Mouse (Mus musculus) adrenal gland, postnatal 10 days (tissue): ENCODE results near the gene Tlr12. TPM values are rescaled to one million over a fixed set of nuclear protein-coding genes. Genes with fewer than 3 reads are reported as not detected.
"Not testable (repeated sequence)": the region's sequence is repeated elsewhere in the genome, so short reads cannot be mapped to it uniquely, and the experiment has no call there.

Experiments
- DNase-seq: peaks from one replicate; pipeline ENCODE4 v3.0.0; 2021; ENCODE audit warnings: mixed read lengths
- long read RNA-seq, 2 experiments: library from polyadenylated mRNA; stranded (forward); transcript quantifications; one replicate each; pipeline ENCODE4 v2.0.0; 2021
- total RNA-seq, 2 experiments: library from RNA; stranded (reverse); gene quantifications; 2 replicates each; pipeline ENCODE4 v1.2.3; 2021

The Tlr12 gene
- total RNA-seq: under 1 TPM; 0.63 to 0.76 TPM
- long read RNA-seq, experiment 1: 0 reads
- long read RNA-seq, experiment 2: 0 reads

DNA sequence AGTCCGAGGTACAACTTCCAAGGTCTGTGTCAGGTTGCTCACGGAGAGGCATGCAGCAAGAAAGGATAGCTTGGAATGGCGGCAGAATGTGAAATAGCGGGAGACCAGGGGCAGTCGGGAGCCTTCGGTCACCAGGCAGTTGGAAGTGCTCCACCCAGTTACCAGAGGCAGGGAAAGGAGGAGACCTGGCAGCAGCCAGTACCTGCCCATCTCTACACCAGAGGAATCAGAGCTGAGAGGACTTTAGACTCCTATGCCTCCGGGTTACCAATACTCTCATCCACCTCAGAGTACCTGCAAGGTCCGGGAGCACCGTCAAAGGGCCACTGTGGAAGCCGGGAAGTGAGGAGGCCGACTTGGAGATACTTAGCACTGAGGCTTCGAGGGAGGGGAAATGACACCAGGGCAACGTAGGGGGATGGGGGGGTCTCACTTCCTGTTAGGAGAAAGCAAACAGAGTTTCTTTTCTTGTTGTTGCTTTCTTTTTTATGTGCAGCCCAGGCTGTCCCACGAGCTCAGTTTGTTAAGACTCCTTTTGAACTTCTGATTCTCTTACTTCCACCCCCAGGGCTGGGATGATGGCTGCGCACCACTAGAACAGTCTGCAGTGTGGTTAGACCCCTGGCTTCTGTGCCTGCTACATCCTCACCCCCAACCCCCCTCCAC, at the start of gene Tlr12:
Tlr12 (minus strand) TSS at position 374 of the 666 bp plus-strand sequence.
- DNase-seq: no peak

DNA sequence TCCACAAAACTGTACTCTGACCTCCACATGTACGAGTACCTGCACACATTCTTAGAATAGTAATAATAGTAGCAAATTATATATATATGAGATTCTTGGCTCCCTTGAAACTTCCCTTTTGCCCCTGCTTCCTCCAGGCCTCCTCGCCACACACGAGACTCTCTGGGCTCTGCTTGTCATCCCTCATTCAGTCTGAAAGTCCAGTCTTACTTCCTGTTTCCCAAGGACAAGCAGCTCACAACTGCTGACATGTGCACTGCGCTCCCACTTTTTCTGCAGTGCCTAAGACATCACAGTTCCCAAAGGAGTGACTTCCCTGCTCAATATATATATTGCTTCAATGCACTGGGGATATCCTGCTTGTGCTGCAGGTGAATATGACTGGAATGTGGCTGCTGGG, 48.8 kb upstream of the Tlr12 start:
- not testable (repeated sequence) for DNase-seq

DNA sequence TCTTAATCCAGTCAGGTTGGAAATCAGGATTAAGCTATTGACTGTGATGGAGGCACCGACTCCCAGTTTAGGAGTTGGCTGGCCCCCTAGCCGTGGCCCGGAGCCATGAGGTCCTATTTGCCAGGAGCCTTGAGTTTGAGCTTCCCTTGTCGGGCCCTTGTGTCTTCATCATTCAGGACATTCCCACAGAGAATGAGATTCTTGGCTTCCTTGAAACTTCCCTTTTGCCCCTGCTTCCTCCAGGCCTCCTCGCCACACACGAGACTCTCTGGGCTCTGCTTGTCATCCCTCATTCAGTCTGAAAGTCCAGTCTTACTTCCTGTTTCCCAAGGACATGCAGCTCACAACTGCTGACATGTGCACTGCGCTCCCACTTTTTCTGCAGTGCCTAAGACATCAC, 47.9 kb upstream of the Tlr12 start:
- DNase-seq: not testable (repeated sequence)

DNA sequence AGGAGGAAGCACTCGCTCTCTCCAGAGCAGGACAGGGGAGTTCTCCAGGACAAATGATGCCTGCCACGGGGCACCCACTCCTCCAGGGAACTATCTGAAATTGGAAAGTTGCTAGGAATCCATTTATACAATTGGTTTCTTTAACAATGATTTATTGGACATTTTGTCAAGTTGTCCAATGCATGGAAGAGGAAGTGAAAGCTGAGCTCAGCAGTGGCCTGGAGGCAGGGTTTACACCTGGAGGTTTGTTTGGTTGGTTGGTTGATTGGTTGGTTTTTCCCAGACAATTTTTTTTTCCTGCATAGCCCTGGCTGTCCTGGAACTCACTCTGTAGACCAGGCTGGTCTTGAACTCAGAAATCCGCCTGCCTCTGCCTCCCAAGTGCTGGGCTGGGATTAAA, 45.6 kb upstream of the Tlr12 start:
- DNase-seq: no peak

DNA sequence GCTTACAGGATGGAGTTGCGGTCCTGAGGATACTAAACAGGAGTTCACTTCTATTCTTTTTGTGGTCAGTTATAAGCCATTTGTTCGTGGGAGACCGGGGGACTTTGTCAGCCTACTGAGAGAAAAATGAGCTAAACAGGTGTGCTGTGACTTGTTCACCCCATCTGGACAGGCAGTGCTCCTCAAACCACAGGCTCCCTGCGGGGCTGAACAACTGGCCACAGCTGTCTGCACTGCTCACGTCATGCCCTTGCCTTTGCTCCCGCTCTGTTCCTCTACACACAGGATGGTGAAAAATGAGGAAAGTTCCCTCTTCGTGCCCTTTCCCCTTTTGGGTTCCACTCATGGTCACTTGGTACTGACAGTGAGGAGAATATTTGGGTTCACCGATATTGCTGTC, 42.6 kb upstream of the Tlr12 start:
- DNase-seq: no peak

DNA sequence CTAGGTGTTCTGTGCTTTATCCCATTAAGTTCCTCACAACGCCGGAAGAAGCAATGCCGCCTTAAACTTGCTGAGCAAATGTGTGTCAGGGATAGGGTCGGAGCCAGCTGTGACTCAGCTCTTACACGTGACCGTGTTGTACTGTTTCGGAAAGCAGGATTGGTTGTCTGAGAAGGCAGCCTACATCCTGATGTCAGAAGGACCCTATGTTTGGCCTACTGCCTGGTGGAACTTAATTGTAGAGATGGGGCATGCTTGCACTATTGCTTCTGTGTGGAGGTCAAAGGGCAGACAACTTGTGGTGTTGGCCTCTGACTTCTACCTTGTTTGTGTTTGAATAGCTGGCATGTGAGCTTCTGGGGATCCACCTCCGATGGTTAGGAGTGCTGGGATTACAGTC, 41.8 kb upstream of the Tlr12 start:
- no peak for DNase-seq

DNA sequence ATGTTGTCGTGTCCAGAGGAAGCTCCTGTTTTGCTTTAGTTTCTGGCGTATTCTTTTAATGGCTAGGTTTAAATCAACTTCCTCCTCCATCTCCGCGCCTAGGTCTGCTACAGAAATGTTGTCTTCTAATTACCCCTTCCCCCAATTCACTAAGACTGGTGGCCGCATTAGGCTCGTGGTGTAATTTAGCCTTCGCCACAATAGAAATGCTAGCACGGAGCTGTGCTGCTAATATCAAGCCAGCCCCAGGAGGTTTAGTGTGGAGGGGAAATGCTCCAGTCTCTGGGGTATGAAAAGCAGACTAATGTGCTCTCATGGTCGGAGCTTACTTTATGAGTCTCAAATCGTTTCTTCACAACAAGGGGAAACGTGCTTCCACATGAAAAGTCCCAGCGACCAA, 37.0 kb upstream of the Tlr12 start:
- no peak for DNase-seq

DNA sequence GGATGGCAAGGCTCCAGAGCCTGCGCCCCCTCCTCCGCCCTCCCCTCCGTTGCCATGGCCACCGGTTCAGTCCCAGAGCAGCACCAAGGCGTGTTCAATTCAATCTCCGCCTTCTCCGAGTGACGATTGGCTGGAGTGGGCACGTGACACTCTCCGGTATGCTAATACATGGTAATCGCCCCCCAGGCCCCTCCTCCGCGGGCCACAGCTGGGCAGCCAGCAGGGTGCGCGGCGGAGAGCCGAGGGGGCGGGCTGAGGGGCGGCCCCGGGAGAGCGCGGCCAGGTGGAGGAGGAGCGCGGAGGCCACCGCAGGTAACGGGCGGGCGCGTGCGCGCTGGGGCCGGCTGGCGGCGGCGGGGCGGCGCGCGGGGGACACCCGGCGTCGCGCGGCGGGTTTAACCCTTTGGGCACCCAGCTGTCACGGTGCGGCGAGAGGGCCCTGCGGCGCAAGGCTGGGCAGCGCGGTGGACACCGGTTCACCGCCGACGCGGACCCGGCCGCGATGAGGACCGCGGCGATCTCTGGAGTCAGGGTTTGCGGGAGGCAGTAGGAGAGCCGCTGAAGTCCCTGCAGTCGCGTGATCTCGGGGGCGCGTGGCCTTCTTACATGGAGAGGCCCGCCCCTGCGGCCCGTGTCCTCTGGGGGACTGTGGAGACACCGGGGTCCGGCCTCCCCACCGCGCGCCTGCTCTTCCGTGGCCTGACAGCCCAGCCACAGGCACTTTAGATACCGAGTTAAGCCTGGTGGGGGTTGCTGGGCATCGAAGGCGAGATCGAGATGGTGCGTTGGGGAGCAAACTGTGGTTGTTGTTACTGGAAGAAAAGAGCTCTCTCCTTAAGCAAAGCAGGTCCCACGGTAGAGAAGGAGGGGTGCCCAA, 36.3 kb upstream of the Tlr12 start, which contains the start of gene Phc2:
Phc2 (plus strand) TSS at position 198 of the 877 bp plus-strand sequence.
- peak; percentile 94 for DNase-seq

DNA sequence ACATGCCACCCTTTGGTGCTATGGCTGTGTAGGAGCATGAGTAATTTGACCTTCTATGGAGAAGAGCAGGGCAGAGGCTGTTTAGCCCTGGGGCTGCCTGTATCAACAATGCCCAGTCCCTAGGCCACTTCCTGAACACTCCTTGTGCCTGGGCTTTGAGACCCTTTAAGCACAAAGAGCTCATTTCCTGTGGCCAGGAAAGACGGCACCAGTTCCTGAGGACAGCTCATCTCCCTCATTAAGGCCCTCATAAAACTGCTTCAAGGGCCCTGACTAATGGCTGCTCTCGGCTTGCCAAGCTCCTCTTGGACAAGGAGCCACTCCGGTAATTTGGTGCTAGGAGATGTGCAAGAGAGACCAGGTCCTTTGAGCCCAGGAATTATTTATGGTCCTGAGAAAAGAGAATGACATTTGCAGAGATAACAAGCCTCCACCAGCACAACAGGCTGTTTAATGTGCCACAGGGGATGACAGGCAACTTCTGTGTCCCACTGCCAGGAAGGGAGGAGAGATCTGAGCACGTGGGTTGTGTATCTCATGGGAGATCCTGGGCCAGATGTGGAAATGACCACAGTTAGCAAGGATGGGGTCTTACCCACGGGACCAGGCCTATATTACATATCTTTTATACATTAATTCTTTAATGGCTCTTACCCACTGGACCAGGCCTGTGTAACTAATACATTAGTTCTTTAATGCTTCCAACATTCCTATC, 34.3 kb upstream of the Tlr12 start:
- DNase-seq: peak; percentile 42

DNA sequence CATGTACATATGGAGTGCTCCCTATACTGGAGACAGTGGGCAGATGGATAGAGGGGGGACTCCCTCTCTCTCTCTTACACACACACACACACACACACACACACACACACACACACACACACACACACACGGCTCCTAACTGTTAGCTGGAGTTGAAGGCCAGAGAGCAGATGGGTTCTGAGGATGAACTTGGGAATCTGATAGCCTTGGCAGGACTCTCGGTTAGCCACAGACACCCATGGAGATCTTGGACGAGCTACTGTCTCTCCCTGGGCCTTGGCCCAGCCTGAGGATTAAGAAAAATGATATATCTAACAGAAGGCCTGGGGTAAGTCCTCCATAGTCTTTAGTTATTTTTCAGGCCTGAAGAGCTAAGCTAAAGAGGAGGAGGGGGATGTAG, 33.1 kb upstream of the Tlr12 start:
- no peak for DNase-seq

DNA sequence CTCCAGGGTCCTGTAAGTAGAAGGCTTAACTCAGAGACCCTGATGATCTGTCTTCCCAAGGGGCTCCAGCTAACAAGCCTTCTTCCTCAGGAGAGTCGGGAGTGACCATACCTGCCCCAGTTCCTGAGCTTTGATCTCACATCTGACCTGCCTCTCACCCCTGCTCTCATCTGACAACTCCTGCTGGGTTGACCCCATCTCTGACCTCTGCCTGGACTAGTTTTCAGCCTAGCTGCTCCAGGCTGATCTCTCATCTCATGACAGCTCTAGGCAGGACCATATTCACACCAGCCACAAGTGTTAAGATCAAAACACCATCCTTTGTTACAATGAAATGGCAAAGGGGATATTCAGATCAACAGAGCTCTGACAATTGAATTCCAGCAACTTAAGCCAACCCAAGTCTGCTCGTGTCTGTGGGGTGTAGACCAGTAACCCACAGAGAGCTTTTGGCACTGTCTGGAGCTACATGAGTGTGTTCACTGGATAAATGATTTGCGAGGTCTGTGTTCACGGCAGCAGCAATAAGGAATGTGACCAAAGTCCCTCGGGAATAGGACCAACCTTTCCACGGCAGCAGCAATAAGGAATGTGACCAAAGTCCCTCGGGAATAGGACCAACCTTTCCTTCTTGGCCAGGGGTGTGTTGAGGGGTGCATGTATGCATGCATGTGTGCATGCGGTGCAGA, 30.3 kb upstream of the Tlr12 start:
- DNase-seq: no peak

DNA sequence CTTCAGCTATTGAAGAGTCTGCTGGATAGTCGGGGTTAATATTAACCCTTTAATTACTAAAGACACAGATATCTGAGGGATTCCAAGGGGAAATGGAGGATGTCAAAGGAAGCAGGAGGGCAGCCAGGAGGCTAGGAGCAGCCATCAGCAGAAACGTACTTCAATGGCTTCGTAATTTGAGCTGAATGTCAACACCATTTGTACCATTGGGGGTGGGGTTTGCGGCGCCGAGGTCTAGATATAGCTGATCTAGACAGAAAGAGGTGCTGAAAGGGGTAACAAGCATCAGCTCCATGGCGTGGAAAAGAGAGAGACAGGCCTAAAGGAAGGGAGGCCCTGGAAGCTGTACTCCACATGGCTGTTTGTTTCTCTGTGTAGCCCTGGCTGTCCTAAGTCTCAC, 28.3 kb upstream of the Tlr12 start:
- no peak for DNase-seq

DNA sequence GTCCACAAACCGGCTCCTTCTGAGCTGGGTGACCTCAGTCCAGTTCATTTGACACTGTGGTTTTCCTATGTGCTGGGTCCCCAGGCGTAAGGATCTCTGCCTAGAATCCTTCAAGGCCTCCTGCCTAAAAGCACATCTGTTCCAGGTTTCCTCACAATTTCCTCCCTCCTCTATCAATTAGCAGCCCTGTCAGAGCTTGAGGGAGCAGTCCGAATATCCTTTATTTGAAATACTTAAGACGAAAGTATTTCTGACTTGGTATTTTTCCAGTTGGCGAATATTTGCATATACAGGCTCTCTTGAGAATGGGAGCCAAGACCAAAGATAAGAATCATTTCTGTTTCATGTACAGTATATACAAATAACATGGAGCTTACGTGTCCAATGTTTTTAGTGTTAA, 27.5 kb upstream of the Tlr12 start:
- no peak for DNase-seq

DNA sequence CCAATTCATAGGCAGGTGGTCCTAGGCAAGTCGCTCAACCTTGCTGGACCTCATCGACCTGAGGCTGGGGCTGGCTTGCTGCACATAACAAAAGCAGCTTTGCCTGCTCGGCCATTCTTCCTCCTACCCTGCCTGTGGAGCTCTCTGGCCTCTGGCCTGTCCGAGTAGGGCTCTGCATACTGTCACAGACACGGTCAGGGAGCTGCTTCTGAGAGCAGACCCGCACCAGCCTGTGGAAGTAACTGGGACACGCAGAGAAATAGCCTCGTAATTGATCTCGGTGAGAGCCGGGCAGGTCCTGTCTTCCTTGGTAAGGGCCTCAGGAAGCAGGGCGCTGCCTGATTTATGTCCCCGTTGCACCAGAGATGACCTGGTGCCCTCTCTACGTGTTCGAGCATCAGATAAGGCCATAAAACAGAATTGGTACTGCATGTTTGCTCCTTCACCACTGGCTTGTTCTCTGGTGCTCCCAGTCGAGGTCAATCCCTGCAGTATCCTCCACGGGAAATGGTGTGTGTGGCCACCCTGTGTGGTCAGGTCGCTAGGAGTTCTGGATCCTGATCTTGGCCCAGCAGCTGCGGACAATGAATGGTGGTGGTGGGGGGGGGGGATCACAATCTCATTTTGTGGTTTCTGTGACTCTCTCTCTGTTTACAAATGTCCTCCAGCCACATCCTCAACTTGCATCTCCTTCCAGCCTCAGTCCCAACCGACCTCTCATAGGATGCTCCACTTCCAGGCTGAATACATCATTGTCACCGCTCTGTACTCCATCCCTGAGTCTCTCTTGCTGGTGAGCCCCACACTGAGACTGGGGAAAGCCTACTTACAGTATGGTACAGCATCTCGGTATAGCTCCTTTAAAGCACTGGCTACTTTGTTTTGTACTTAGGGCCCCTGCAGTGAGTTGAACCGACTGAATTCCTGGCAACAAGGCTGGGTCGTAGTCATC, 23.6 kb upstream of the Tlr12 start:
- no peak for DNase-seq

DNA sequence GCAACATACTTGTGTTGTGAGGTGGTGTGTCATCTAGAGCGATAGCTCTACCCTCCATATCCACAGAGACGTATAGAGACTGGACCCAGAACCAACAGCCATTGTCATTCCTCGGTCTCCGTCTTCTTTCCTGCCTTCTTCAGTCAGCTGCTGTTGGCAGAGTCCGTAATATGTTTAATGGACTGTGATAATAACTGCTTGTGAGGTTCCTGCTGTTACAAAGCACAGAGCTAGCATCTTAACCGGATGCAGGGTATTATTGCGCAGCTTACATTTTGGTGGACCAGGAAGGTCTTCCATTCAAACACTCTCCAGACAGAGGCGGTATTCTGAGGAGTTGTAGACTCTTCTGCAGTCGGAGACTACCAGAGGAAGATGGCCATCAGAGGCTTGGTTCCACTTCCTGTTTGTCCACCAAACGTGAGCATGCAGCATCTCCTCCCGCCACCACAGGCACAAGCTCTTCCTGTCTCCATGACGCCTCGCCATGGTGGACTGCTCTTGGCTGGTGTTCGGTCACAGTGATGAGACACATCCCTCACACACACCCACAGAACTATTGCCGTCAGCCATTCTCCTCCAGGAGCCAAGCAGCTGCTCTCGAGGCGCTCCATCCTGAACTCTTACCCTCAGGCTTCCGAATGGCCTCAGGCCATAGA, 20.0 kb upstream of the Tlr12 start:
- DNase-seq: no peak

DNA sequence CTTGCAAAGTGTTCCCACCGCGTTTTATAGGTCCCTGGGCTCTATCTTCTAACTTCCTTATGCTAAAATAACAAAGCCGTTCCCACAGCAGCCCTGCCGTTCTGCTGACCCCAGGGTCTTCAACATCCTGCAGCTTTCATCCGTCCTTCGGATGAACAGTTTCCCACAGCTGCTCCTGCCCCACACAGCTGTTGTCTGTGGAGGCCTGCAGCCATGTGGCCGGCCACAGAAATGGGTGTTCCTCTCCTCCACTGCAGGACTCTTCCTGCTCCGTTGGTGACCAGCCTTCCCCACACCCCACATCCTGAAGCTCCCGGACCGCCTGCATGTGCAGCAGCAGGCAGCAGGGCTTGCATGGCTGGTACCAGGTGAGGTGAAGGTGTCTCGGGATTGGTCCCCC, 18.8 kb upstream of the Tlr12 start:
- no peak for DNase-seq

DNA sequence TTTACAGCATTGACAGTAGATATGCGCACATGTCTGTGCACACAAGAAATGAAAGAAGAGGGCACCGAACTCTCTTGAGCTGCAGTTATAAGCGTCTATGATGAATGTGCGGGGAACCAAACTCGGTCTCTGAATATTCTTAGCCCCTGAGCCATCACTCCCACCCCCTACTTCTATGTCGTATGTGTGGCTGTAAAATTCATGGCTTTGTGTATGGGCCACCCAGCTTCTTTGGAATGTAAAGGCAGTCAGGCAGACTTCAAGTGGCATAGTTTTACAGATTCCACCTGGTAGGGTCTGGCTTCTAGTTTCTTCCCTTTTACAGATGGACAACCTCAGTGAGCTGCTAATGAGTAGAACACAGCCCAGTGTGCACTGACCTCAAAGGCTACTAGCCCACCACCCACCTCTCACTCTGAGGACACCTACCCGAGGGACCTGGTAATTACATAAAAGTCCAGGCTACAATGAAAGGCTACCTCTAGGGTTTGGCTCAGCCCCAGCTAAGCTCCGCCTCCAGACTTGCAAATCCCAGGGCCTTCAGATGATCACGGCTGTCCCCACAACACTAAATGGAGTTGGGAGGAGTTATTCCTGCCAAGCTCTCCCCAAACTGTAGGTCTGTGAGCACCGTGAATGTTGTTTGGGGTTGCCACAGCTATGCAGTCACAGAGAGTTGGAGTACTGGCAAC, 17.6 kb upstream of the Tlr12 start:
- peak; percentile 47 for DNase-seq

DNA sequence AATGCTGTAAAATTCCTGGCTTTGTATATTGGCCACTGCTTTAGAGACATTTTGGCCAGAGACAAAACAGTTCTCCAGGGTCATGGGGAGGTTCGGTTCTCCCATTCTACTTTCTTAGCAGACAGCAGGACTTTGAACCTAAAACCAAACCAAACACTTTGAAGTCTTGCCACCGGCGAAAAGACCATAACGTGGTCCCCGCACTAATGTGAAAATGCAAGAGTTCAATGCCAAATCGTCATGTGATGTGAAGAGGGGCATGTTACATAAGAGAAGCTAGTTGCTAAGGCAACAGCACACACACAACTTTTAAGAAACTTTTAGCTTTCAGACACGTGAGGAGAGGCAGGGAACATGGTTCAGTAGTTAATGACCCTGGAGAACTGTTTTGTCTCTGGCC, 17.0 kb upstream of the Tlr12 start:
- DNase-seq: no peak

DNA sequence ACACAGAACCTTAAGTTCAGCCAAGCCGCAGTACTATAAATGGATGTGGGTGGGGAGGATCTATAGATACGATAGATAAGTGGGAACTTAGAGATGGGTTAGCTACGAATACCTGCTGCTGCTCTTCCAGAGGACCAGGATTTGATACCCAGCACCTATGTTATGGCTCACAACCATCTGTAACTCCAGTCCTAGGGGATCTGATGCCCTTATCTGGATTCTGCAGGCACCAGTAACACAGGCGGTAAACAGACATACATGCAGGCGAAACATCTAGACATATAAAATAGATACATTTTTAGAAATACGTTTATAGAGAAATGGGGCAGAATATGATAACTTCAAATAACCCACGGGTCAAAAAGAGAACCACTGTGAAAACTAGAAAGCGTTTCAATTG, 2.7 kb upstream of the Tlr12 start:
- no peak for DNase-seq

DNA sequence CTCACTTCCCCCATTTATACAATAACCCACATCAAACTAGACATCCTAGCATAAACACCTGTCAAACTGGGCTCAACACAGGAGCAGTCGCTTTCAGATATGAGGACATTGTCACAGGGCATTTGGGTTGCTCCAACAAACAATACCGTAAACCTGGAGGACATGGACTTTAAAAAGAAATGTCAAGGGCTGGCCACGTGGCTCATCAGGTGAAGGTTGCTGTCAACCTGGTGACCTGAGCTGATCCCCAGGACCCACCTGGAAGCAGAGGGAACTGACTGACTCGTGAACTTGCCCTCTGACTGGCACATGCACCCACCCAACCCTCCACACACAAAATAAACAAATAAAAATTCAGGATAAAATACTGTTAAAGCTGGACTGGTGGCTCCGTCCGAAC, 2.2 kb upstream of the Tlr12 start:
- DNase-seq: no peak
